Mouse (Mus musculus): ENCODE data around the gene Cisd3. TPM values are rescaled to one million over a fixed set of nuclear protein-coding genes. Genes with fewer than 3 reads are reported as not detected.
"Not testable (repeated sequence)": the region's sequence is repeated elsewhere in the genome, so short reads cannot be mapped to it uniquely, and the experiment has no call there.

The Cisd3 gene
- polyA plus RNA-seq, 1 experiment: 420 TPM

GRCm38 (mm10) chr11:97702393-97702745, 16.7 kb downstream of the Cisd3 start:
- Histone ChIP-seq H3K4me3 (ENCODE audit: insufficient read depth, low read depth, low read length) (peak overlapping the region; percentile 68), H3K27ac (replicated peaks; ENCODE audit: low read depth, low read length) (no peak overlapping the region), H3K4me1 (ENCODE audit: control insufficient read depth, insufficient read depth, insufficient read length, low read length) (peaks cover 8% of the 10 kb centered on the region)

- peak within 1 kb of the TSS; percentile 85 for H3K4me3 ChIP-seq (ENCODE audit: insufficient read depth, low read depth, low read length)
- H3K27ac ChIP-seq (replicated peaks; ENCODE audit: low read depth, low read length): peak within 1 kb of the TSS; percentile 74
- H3K4me1 ChIP-seq (ENCODE audit: control insufficient read depth, insufficient read depth, insufficient read length, low read length): peaks cover 8% of the 10 kb centered on the region
Measured at GRCm38 (mm10) chr11:97703039-97703826, 17.6 kb downstream of the Cisd3 start, which contains the start of gene Psmb3. TSS of gene Psmb3 (plus strand) at chr11:97703399.

- H3K4me3 ChIP-seq (ENCODE audit: insufficient read depth, low read depth, low read length); H3K4me1 ChIP-seq (ENCODE audit: control insufficient read depth, insufficient read depth, insufficient read length, low read length); H3K27ac ChIP-seq (replicated peaks; ENCODE audit: low read depth, low read length): not testable (repeated sequence)
Measured at GRCm38 (mm10) chr11:97710067-97710466, 24.4 kb downstream of the Cisd3 start.

- Histone ChIP-seq H3K4me3 (ENCODE audit: insufficient read depth, low read depth, low read length) (no peak overlapping the region), H3K4me1 (ENCODE audit: control insufficient read depth, insufficient read depth, insufficient read length, low read length) (no peaks in the 10 kb centered on the region), H3K27ac (replicated peaks; ENCODE audit: low read depth, low read length) (no peak overlapping the region)
Measured at GRCm38 (mm10) chr11:97711200-97711900, 25.7 kb downstream of the Cisd3 start.

GRCm38 (mm10) chr11:97712286-97712685, 26.7 kb downstream of the Cisd3 start:
- H3K27ac ChIP-seq (replicated peaks; ENCODE audit: low read depth, low read length): no peak overlapping the region

GRCm38 (mm10) chr11:97713896-97714295, 28.3 kb downstream of the Cisd3 start:
- H3K4me1 ChIP-seq (ENCODE audit: control insufficient read depth, insufficient read depth, insufficient read length, low read length): no peaks in the 10 kb centered on the region
- no peak overlapping the region for H3K27ac ChIP-seq (replicated peaks; ENCODE audit: low read depth, low read length)
- no peak overlapping the region for H3K4me3 ChIP-seq (ENCODE audit: insufficient read depth, low read depth, low read length)

More at GRCm38 (mm10) chr11:97712286-97712685, 26.7 kb downstream of the Cisd3 start:
- no peaks in the 10 kb centered on the region for H3K4me1 ChIP-seq (ENCODE audit: control insufficient read depth, insufficient read depth, insufficient read length, low read length)
- H3K4me3 ChIP-seq (ENCODE audit: insufficient read depth, low read depth, low read length): no peak overlapping the region

GRCm38 (mm10) chr11:97714356-97714755, 28.7 kb downstream of the Cisd3 start:
- no peaks in the 10 kb centered on the region for H3K4me1 ChIP-seq (ENCODE audit: control insufficient read depth, insufficient read depth, insufficient read length, low read length)
- H3K27ac ChIP-seq (replicated peaks; ENCODE audit: low read depth, low read length): no peak overlapping the region
- H3K4me3 ChIP-seq (ENCODE audit: insufficient read depth, low read depth, low read length): no peak overlapping the region

- Histone ChIP-seq H3K4me1 (ENCODE audit: control insufficient read depth, insufficient read depth, insufficient read length, low read length) (no peaks in the 10 kb centered on the region), H3K4me3 (ENCODE audit: insufficient read depth, low read depth, low read length) (no peak overlapping the region), H3K27ac (replicated peaks; ENCODE audit: low read depth, low read length) (no peak overlapping the region)
Measured at GRCm38 (mm10) chr11:97714784-97715760, 29.4 kb downstream of the Cisd3 start.

GRCm38 (mm10) chr11:97716021-97716420, 30.4 kb downstream of the Cisd3 start:
- Histone ChIP-seq H3K4me3 (ENCODE audit: insufficient read depth, low read depth, low read length) (no peak overlapping the region), H3K4me1 (ENCODE audit: control insufficient read depth, insufficient read depth, insufficient read length, low read length) (no peaks in the 10 kb centered on the region), H3K27ac (replicated peaks; ENCODE audit: low read depth, low read length) (no peak overlapping the region)

GRCm38 (mm10) chr11:97717369-97718280, 32.0 kb downstream of the Cisd3 start:
- H3K27ac ChIP-seq (replicated peaks; ENCODE audit: low read depth, low read length): no peak overlapping the region
- H3K4me1 ChIP-seq (ENCODE audit: control insufficient read depth, insufficient read depth, insufficient read length, low read length): no peaks in the 10 kb centered on the region

GRCm38 (mm10) chr11:97718281-97718860, 32.7 kb downstream of the Cisd3 start:
- no peak overlapping the region for H3K27ac ChIP-seq (replicated peaks; ENCODE audit: low read depth, low read length)

More at GRCm38 (mm10) chr11:97717369-97718280, 32.0 kb downstream of the Cisd3 start:
- no peak overlapping the region for H3K4me3 ChIP-seq (ENCODE audit: insufficient read depth, low read depth, low read length)

GRCm38 (mm10) chr11:97719041-97719440, 33.4 kb downstream of the Cisd3 start:
- Histone ChIP-seq H3K4me1 (ENCODE audit: control insufficient read depth, insufficient read depth, insufficient read length, low read length) (no peaks in the 10 kb centered on the region), H3K27ac (replicated peaks; ENCODE audit: low read depth, low read length) (no peak overlapping the region), H3K4me3 (ENCODE audit: insufficient read depth, low read depth, low read length) (no peak overlapping the region)

More at GRCm38 (mm10) chr11:97718281-97718860, 32.7 kb downstream of the Cisd3 start:
- Histone ChIP-seq H3K4me1 (ENCODE audit: control insufficient read depth, insufficient read depth, insufficient read length, low read length) (no peaks in the 10 kb centered on the region), H3K4me3 (ENCODE audit: insufficient read depth, low read depth, low read length) (no peak overlapping the region)

- no peak overlapping the region for H3K27ac ChIP-seq (replicated peaks; ENCODE audit: low read depth, low read length)
- no peaks in the 10 kb centered on the region for H3K4me1 ChIP-seq (ENCODE audit: control insufficient read depth, insufficient read depth, insufficient read length, low read length)
- no peak overlapping the region for H3K4me3 ChIP-seq (ENCODE audit: insufficient read depth, low read depth, low read length)
Measured at GRCm38 (mm10) chr11:97721338-97721737, 35.7 kb downstream of the Cisd3 start.

- H3K4me3 ChIP-seq (ENCODE audit: insufficient read depth, low read depth, low read length): no peak overlapping the region
- no peaks in the 10 kb centered on the region for H3K4me1 ChIP-seq (ENCODE audit: control insufficient read depth, insufficient read depth, insufficient read length, low read length)
- no peak overlapping the region for H3K27ac ChIP-seq (replicated peaks; ENCODE audit: low read depth, low read length)
Measured at GRCm38 (mm10) chr11:97723709-97724108, 38.1 kb downstream of the Cisd3 start.
